Mouse (Mus musculus): Measurements from ENCODE around the gene Arhgap20.

Gene Arhgap20

GRCm38 (mm10) chr9:51798251-51798650 is 33.1 kb downstream of the Arhgap20 start:
- no peak for DNase-seq (ENCODE audit: low read depth, low spot score)

GRCm38 (mm10) chr9:51799156-51799555 is 34.0 kb downstream of the Arhgap20 start:
- DNase-seq (ENCODE audit: low read depth, low spot score): no peak

GRCm38 (mm10) chr9:51807272-51807671 is 42.1 kb downstream of the Arhgap20 start:
- DNase-seq (ENCODE audit: low read depth, low spot score): no peak

- no peak for DNase-seq (ENCODE audit: low read depth, low spot score)
These were observed 47.8 kb downstream of the Arhgap20 start for GRCm38 (mm10) chr9:51812931-51813330.

GRCm38 (mm10) chr9:51824516-51824915 is 59.4 kb downstream of the Arhgap20 start:
- DNase-seq (ENCODE audit: low read depth, low spot score): no peak

GRCm38 (mm10) chr9:51831596-51831995 is 66.5 kb downstream of the Arhgap20 start:
- no peak for DNase-seq (ENCODE audit: low read depth, low spot score)

GRCm38 (mm10) chr9:51832368-51832767 is 67.2 kb downstream of the Arhgap20 start:
- no peak for DNase-seq (ENCODE audit: low read depth, low spot score)

- DNase-seq (ENCODE audit: low read depth, low spot score): no peak
These were observed 72.6 kb downstream of the Arhgap20 start for GRCm38 (mm10) chr9:51837716-51838115.

- no peak for DNase-seq (ENCODE audit: low read depth, low spot score)
These were observed 78.1 kb downstream of the Arhgap20 start for GRCm38 (mm10) chr9:51843216-51843615.

GRCm38 (mm10) chr9:51845796-51846195 is 80.7 kb downstream of the Arhgap20 start:
- peak; percentile 48 for DNase-seq (ENCODE audit: low read depth, low spot score)

- no peak for DNase-seq (ENCODE audit: low read depth, low spot score)
These were observed 88.6 kb downstream of the Arhgap20 start for GRCm38 (mm10) chr9:51853772-51854171.

GRCm38 (mm10) chr9:51864273-51864672 is 99.1 kb downstream of the Arhgap20 start:
- no peak for DNase-seq (ENCODE audit: low read depth, low spot score)

- peak; percentile 79 for DNase-seq (ENCODE audit: low read depth, low spot score)
These were observed 101.5 kb downstream of the Arhgap20 start for GRCm38 (mm10) chr9:51866634-51867033.

- no peak for DNase-seq (ENCODE audit: low read depth, low spot score)
These were observed 103.9 kb downstream of the Arhgap20 start for GRCm38 (mm10) chr9:51869056-51869455.

- no peak for DNase-seq (ENCODE audit: low read depth, low spot score)
These were observed 109.2 kb downstream of the Arhgap20 start for GRCm38 (mm10) chr9:51874348-51874747.

- DNase-seq (ENCODE audit: low read depth, low spot score): no peak
These were observed 110.4 kb downstream of the Arhgap20 start for GRCm38 (mm10) chr9:51875531-51875930.

- no peak for DNase-seq (ENCODE audit: low read depth, low spot score)
These were observed 116.2 kb downstream of the Arhgap20 start for GRCm38 (mm10) chr9:51881386-51881785.

- no peak for DNase-seq (ENCODE audit: low read depth, low spot score)
These were observed 116.7 kb downstream of the Arhgap20 start for GRCm38 (mm10) chr9:51881881-51882280.

- no peak for DNase-seq (ENCODE audit: low read depth, low spot score)
These were observed 118.2 kb downstream of the Arhgap20 start for GRCm38 (mm10) chr9:51883319-51883718.

- no peak for DNase-seq (ENCODE audit: low read depth, low spot score)
These were observed 127.8 kb downstream of the Arhgap20 start for GRCm38 (mm10) chr9:51892921-51893320.

All from A20 (cell line).